Mouse (Mus musculus) testis, adult 2 months (tissue): ENCODE measurements at regions not wholly inside any gene's neighbourhood (a gene's known extent, or its start where the extent isn't known, plus 50 kb on each side); places are given as distances from the start of the nearest gene placed in this dataset.

Source experiments
- CTCF ChIP-seq: fragments of 200-500 bp; IDR thresholded peaks from 2 replicates; pipeline ENCODE4 v1.5.1; 2012; ENCODE audit warnings: low read depth, mild to moderate bottlenecking, inconsistent platforms, low read length, moderate library complexity; ENCODE audit not compliant: control insufficient read depth, insufficient read depth, insufficient replicate concordance
- POLR2A ChIP-seq: fragments of 200-500 bp; IDR thresholded peaks from 2 replicates; pipeline ENCODE4 v1.6.1; 2012; ENCODE audit warnings: low read depth, mild to moderate bottlenecking, inconsistent platforms, low read length, moderate library complexity; ENCODE audit not compliant: control insufficient read depth

DNA sequence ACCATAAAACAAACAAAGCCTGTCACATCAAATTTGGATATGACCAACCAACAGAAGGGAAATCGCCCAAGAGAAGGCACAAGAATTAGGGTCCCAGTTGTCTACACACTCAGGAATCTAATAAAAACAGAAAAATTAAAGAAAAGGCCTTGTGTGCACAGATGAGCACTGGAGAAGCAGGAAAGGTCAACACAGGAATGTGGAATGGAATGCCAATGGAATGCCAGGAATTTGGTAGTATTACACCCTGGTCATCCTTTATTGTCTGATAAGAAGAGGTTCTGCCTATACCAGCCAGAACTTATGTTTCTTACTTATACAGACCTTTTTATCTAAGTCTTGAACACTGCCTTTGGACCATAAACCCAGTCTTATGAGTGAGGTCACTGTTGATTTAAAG lies 72.9 kb downstream of the Speer2 start:
- TF ChIP-seq POLR2A (no peak), CTCF (no peak)
